Comparison of ENCODE assay signal across 8 mouse cellular contexts in genomic region chr17:63467866-63468265, GRCm38 (mm10). TPM values are rescaled to one million over a fixed set of nuclear protein-coding genes. Genes with fewer than 3 reads are reported as not detected.
DNase-seq lines count a peak whose midpoint lies in the region; ATAC-seq and TF ChIP-seq lines count a peak whose summit lies in the region.
"Had no signal": no experiment of that assay in that cellular context is flagged by ENCODE, and none has a peak within 500 bp of the region (broad histone marks: within the 10 kb centered on the region; RNA-seq: fewer than 3 reads in every experiment).

No protein-coding gene starts in this region.

- 7% methylated on average over 6 of the region's 6 CpGs for WGBS in lung, postnatal 0 days

- no peaks in the 10 kb centered on the region for H3K36me3 ChIP-seq in ES-Bruce4 (ENCODE audit: control insufficient read depth, insufficient read depth, low read length, poor library complexity, severe bottlenecking)
- no peaks in the 10 kb centered on the region for H3K36me3 ChIP-seq in lung, postnatal 0 days (ENCODE audit: insufficient read depth, low read length)

- no peak for TF ChIP-seq EP300 in ES-Bruce4 (IDR thresholded peaks at IDR 0.05; ENCODE audit: insufficient read depth, low read depth, low read length)
- no peak for TF ChIP-seq EP300 in lung, postnatal 0 days (IDR thresholded peaks at IDR 0.05)

- H3K4me2 ChIP-seq in lung, postnatal 0 days (replicated peaks; ENCODE audit: low read depth, low read length) = no peak overlapping the region
- H3K4me2 ChIP-seq: limb, embryonic 13.5 days had no signal

- no peak overlapping the region for H3K9ac ChIP-seq in ES-Bruce4 (ENCODE audit: low read depth, poor library complexity, severe bottlenecking)
- no peak overlapping the region for H3K9ac ChIP-seq in lung, postnatal 0 days (replicated peaks; ENCODE audit: low read depth)
- H3K9ac ChIP-seq: limb, embryonic 13.5 days had no signal

- ATAC-seq in granulocyte monocyte progenitor cell, adult 5-6 weeks (replicated peaks; ENCODE audit: poor library complexity, severe bottlenecking) = peak; percentile 94
- no peak for ATAC-seq in lung, postnatal 0 days

- peak; percentile 59 for TF ChIP-seq CTCF in ES-Bruce4 (IDR thresholded peaks at IDR 0.05; ENCODE audit: low read depth, low read length)
- peak; percentile 90 for TF ChIP-seq CTCF in lung, postnatal 0 days (IDR thresholded peaks at IDR 0.05)

- H3K9me3 ChIP-seq in ES-Bruce4 (replicated peaks; ENCODE audit: control insufficient read depth, insufficient read depth, low read length, poor library complexity, severe bottlenecking) = no peaks in the 10 kb centered on the region
- H3K9me3 ChIP-seq in lung, postnatal 0 days (ENCODE audit: low read length) = no peaks in the 10 kb centered on the region
- H3K9me3 ChIP-seq: limb, embryonic 13.5 days had no signal

- H3K27ac ChIP-seq in ES-Bruce4 (ENCODE audit: insufficient read depth, low read length) = no peak overlapping the region
- H3K27ac ChIP-seq in lung, postnatal 0 days (ENCODE audit: low read length) = no peak overlapping the region
- H3K27ac ChIP-seq: limb, embryonic 13.5 days had no signal

- no peak for TF ChIP-seq POLR2A in ES-Bruce4 (IDR thresholded peaks at IDR 0.05; ENCODE audit: insufficient read depth, low read length)

- peak; percentile 50 to 51 for DNase-seq in adrenal gland, adult 18-20 months (ENCODE audit: low spot score in 2 of 2)
- DNase-seq in embryo, embryonic 10 days (ENCODE audit: low spot score) = peak; percentile 88
- DNase-seq in kidney, postnatal 4 days = peak; percentile 69 to 73
- peak; percentile 81 for DNase-seq in lung, postnatal 0 days (ENCODE audit: low spot score)
- DNase-seq in right cerebral cortex, adult 18-20 months = peak; percentile 75

- no peaks in the 10 kb centered on the region for H3K27me3 ChIP-seq in ES-Bruce4 (ENCODE audit: control insufficient read depth, insufficient read depth, low read length, poor library complexity, severe bottlenecking)
- H3K27me3 ChIP-seq in lung, postnatal 0 days (replicated peaks; ENCODE audit: insufficient read depth, low read length) = no peaks in the 10 kb centered on the region
- H3K27me3 ChIP-seq: limb, embryonic 13.5 days had no signal

- H3K4me1 ChIP-seq in ES-Bruce4 (ENCODE audit: control insufficient read depth, insufficient read depth, low read length) = no peaks in the 10 kb centered on the region
- H3K4me1 ChIP-seq in lung, postnatal 0 days (ENCODE audit: insufficient read depth, low read depth, low read length) = no peaks in the 10 kb centered on the region; the same call in 1 of the 2 replicates
- H3K4me1 ChIP-seq: limb, embryonic 13.5 days had no signal

- H3K4me3 ChIP-seq in ES-Bruce4 (ENCODE audit: low read depth, low read length) = no peak overlapping the region
- no peak overlapping the region for H3K4me3 ChIP-seq in lung, postnatal 0 days (ENCODE audit: low read depth, low read length)
- H3K4me3 ChIP-seq: limb, embryonic 13.5 days had no signal

RNA-seq across cellular contexts. Expression of gene Fbxl17, which starts 32.0 kb away (rescaled TPM):
- 9.3 and 11.7 TPM in 2 replicates for polyA plus RNA-seq in ES-Bruce4 (2011; ENCODE audit: insufficient read depth, insufficient read length, low read depth, missing spikeins)
- total RNA-seq in adrenal gland, adult 18-20 months (2021) = 10 to 100 TPM; 30.0 to 31.2 TPM
- total RNA-seq in granulocyte monocyte progenitor cell, adult 5-6 weeks (2014; fragmentation: Nextera tagmentation) = 7.4 and 20.4 TPM in 2 replicates
- 6.3 and 6.6 TPM in 2 replicates for total RNA-seq in granulocyte monocyte progenitor cell, adult 5-6 weeks (2017)
- polyA plus RNA-seq in lung, postnatal 0 days (2015; fragmentation: Nextera tagmentation; extraction: Ambion mirVana) = 6.9 and 7.6 TPM in 2 replicates
